Mouse (Mus musculus): Measurements from ENCODE around the gene Cacna1b.

Gene Cacna1b

GRCm38 (mm10) chr2:24763115-24763557, at the start of gene Cacna1b:
Gene Cacna1b, minus strand, starts transcription at chr2:24763152.
- peak; percentile 34 to 41 for DNase-seq

GRCm38 (mm10) chr2:24809746-24810145, 46.8 kb upstream of the Cacna1b start:
- DNase-seq: no peak

GRCm38 (mm10) chr2:24807691-24808090, 44.7 kb upstream of the Cacna1b start:
- no peak for DNase-seq

GRCm38 (mm10) chr2:24807036-24807435, 44.1 kb upstream of the Cacna1b start:
- no peak for DNase-seq

- no peak for DNase-seq
These were observed 43.2 kb upstream of the Cacna1b start for GRCm38 (mm10) chr2:24806143-24806542.

GRCm38 (mm10) chr2:24805621-24806020, 42.7 kb upstream of the Cacna1b start:
- DNase-seq: no peak

- DNase-seq: no peak
These were observed 34.0 kb upstream of the Cacna1b start for GRCm38 (mm10) chr2:24796833-24797457.

- no peak for DNase-seq
These were observed 24.3 kb upstream of the Cacna1b start for GRCm38 (mm10) chr2:24787250-24787649.

GRCm38 (mm10) chr2:24781253-24781652, 18.3 kb upstream of the Cacna1b start:
- DNase-seq: no peak

- no peak for DNase-seq
These were observed 13.9 kb upstream of the Cacna1b start for GRCm38 (mm10) chr2:24776831-24777230.

- no peak for DNase-seq
These were observed 13.1 kb upstream of the Cacna1b start for GRCm38 (mm10) chr2:24775951-24776587.

GRCm38 (mm10) chr2:24774832-24775231, 11.9 kb upstream of the Cacna1b start:
- no peak for DNase-seq

GRCm38 (mm10) chr2:24770861-24771260, 7.9 kb upstream of the Cacna1b start:
- no peak for DNase-seq

- DNase-seq: no peak
These were observed 449 bp downstream of the Cacna1b start for GRCm38 (mm10) chr2:24762446-24762960.

GRCm38 (mm10) chr2:24761923-24762445, 968 bp downstream of the Cacna1b start:
- peak; percentile 28 to 37 for DNase-seq

- DNase-seq: peak; percentile 48 to 52
These were observed 7.7 kb downstream of the Cacna1b start for GRCm38 (mm10) chr2:24755276-24755675.

GRCm38 (mm10) chr2:24752599-24752998, 10.4 kb downstream of the Cacna1b start:
- DNase-seq: no peak

GRCm38 (mm10) chr2:24750051-24750450, 12.9 kb downstream of the Cacna1b start:
- DNase-seq: peak; percentile 37 to 51

- peak; percentile 72 to 84 for DNase-seq
These were observed 15.1 kb downstream of the Cacna1b start for GRCm38 (mm10) chr2:24747878-24748277.

GRCm38 (mm10) chr2:24739701-24740100, 23.3 kb downstream of the Cacna1b start:
- no peak for DNase-seq

GRCm38 (mm10) chr2:24733157-24733556, 29.8 kb downstream of the Cacna1b start:
- DNase-seq: no peak

- peak in 1 of 2 experiments; percentile 1 for DNase-seq
These were observed 37.1 kb downstream of the Cacna1b start for GRCm38 (mm10) chr2:24725865-24726264.

- DNase-seq: peak in 1 of 2 experiments; percentile 2
These were observed 43.1 kb downstream of the Cacna1b start for GRCm38 (mm10) chr2:24719645-24720379.

Data from thymus, adult 18-20 months (tissue).